Mouse (Mus musculus) T-helper 2 cell (primary cell): ENCODE measurements around the gene Slc6a20a.

Experiments used
- in situ Hi-C: fragments of 300-600 bp; cut with MboI, MseI; formaldehyde crosslinking; loops from one replicate; pipeline ENCODE4 v1.15.1; 2025; ENCODE audit warnings: high pct_unique_total_duplicates

The Slc6a20a gene

DNA sequence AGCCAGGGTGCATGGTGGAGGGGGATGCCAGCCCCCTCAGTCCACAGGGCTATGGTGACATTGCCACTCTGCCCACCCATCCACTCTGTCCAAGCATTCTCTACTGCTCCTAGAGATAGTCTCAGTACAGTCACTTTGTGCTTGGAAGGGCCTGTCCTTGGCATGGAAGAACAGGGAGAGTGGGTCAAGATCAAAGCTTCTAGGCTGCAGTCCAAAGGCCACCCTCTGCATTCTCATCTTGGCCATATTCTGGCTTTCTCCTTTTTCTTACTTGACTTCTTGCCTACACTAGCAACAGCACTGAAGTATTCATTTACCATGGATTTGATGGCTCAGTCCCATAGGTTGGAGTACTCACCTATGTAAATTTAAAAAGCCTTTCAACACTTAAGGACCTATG lies 40.5 kb downstream of the Slc6a20a start:
- in situ Hi-C loops, result loop anchor here (5.0 kb wide), 1 partner anchor 41 kb away; no protein-coding TSS in a partner anchor

DNA sequence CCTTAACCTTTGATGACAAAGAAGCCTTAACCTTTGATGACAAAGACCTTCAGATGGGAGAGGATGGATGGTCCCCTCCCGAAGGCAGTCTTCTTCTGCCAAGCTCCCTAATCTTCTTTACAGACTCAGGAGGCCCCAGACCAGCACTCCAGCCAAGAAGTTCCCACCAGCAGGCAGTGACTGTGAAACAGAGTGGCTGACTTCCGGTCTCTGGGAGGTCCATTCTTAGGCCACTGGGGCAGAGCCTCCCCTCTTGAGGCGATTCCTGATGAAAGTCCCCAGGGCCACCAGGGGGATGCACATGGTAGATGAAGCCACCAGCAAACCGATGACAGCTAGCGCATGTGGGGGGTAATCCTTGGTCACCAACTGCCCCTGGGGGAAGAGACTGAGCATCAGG lies 41.9 kb downstream of the Slc6a20a start:
- in situ Hi-C loops, result loop anchor here (5.0 kb wide), 1 partner anchor 39 kb away; no protein-coding TSS in a partner anchor

DNA sequence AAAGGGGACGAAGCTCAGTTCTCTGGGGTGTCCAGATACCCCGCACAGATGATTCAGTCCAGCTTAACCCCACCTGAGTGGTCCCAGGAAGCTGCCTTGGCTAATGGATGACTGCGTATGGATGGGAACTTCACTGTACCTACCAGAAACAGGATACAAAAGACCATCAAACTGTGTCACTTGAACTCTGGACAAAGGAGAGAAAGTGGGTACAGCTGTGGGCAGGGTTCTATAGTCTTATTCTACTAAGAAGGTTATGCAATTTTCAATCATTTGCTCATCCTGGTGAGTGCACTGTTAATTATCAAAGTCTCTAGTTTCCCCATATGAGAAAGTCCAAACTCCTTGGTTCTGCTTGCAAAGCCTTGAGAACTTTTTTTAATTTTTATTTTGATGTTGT lies 45.7 kb downstream of the Slc6a20a start:
- in situ Hi-C loops, result no loop called here

DNA sequence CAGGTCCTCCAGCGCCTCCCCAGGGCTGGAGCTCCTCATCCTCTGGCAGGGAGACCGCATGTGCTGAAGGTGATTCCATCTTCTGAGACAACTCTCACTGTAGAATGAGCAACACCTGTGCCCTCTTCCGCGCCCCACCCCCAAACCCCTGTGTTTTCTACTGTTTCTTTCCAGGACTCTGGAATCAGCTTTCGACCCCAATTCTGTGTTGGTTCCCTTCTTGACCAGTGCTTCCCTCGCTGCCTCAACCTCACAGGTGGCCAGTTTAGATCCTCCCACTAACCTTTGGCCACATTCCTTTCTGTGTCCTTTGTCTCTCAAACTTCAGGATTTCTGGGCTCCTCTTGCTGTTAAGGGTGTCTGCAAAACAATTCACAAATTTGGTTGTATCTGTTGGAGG lies 46.4 kb downstream of the Slc6a20a start, which contains the start of gene Slc6a20b:
Gene Slc6a20b, minus strand, starts transcription at position 285 of the 400 bp plus-strand sequence.
- in situ Hi-C loops, result no loop called here

DNA sequence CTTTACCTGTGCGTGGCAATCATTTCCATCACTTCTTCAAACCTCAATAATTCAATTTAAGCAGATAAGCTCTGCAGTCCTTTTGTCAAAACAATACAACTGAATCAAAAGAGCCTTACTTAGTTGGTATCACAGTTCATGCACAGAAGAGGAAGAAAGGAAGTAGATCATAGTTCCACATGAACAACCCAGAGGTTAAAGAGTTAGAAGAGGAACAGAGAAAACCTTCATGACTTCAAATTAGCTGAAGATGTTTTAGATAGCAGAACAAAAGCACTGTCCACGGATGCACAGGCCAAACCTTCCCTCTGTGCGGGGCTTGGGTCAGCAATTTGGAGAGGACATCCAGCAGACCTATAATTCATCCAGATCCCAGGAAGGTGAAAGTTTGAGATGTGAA lies 47.0 kb downstream of the Slc6a20a start:
- in situ Hi-C loops, result no loop called here

DNA sequence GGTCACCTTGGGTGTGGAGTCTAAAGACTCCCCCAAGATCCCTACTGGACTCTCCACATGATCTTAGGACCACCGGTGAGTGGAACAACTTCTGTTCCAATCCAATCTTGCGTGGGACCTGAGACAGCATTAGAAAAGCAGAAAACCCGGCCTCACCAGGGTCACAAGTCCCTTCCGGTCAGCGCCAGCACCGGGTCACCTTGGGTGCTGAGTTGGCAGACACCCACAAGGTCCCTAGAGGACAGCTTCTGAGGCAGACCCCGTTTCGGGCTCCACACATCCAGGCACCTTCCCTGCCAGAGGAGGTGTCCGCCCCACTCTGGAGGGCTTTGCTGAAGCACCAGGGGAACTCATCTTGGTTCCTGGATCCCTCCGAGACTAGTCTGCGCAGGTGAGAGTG lies 52.9 kb downstream of the Slc6a20a start:
- in situ Hi-C loops, result no loop called here

DNA sequence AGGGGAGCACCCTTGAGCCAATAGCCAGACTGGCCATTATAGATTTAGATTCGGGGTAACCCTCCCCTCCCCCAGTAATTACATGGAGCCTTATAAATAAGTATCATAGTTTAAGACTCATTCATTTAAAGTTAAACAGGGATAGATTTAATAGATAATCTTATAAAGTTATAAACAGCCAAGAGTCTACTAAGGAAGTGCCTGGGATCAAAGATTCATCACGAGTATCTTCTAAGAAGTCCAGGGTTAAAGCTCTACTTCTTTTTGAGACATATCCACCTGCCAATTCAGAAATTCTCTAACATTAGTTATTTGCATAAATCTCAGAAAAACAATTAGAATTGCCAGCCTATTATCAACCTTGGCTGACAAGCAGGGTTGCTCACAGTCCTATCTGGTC lies 53.9 kb downstream of the Slc6a20a start:
- in situ Hi-C loops, result no loop called here

DNA sequence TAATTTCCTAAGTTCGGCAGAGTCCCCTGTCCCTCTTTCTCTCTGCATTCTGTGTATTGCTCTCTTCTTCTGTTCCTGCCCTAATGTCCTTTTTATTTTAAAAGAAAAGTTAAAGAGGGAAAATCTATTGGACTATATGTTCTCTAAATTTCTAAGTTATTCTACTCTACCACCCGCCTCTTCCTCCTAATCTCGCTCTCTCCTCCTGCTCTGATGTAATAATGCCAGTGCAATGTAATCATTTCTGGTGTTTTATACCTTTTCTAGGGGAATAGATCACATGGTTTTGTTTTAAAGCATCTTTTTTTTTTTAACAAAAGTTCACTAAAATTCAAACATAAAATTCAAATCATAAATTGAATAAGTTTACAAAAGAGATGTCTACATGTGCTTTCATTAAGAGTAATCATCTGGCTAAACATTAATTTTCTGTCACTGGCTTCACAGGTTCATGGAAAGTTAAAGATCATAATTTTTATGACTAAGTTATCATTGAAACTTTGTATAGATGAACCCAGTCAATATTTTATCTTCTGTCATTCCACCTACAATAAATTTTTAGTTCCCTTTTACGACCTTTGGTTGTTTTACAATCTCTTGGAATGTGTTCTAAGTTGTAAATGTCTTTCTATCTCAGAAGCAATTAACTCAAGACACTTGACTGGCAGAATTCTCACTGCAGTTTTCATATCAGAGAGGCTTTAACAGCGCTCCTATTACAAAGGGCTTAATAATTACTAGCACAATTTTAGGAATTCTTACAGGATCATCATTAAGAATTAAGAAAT lies 58.2 kb downstream of the Slc6a20a start:
- in situ Hi-C loops, result no loop called here

DNA sequence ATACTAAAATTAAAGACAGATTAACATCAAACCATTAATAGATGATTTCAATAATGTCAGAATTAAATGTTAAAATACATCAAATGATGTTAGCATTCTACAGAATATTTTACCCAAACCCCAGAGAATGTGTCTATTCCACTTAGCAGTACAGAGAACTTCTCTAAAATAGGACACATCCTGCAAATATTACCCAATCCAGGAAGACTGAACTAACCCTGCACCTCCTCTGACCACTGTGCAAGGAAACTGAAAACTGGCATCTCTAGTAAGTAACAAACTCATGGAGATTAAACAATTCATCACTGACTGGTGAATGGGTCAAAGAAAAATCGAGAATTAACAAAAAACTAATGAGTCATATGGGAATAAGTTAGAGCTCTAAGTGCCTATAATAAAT lies 77.2 kb downstream of the Slc6a20a start:
- in situ Hi-C loops, result no loop called here

DNA sequence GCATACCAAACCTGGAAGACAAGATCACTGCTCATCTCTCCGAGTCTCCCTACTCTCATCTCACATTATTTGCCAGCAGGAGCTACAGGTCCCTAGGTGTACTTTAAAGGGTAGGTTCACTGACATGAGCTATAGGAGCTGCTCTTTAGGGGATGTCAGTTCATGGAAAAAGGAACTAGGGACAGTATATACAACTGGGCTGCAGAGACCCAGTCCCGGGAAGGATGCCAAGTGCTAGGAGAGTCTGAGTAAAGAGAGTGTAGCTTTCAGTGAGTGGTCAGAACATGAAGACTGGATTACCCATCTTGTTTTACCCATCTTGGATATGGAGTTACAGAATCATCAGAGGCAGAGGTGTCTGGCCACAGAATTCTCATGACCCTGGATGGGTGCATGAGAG lies 81.3 kb downstream of the Slc6a20a start:
- in situ Hi-C loops, result loop anchor here (5.0 kb wide), 1 partner anchor 40 kb away; no protein-coding TSS in a partner anchor

DNA sequence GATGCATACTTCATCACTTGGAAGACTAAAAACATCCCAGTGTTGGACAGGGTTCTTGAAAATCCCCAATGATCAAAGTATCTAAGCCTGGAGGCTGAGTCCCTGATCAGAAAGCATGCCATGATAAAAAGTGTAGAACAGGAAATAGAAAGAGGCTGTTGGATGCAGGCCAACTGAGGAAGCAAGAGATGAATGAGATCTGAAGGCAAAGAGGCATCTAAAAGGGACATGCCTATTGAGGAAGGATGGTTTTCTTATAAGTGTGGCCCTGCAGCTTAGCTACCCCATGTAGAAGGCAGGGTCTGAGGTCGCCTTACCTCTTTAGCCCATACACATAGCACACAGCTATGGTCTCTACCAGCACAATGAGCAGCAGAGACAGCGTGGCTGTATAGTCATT lies 81.8 kb downstream of the Slc6a20a start:
- in situ Hi-C loops, result loop anchor here (5.0 kb wide), 1 partner anchor 40 kb away; no protein-coding TSS in a partner anchor

DNA sequence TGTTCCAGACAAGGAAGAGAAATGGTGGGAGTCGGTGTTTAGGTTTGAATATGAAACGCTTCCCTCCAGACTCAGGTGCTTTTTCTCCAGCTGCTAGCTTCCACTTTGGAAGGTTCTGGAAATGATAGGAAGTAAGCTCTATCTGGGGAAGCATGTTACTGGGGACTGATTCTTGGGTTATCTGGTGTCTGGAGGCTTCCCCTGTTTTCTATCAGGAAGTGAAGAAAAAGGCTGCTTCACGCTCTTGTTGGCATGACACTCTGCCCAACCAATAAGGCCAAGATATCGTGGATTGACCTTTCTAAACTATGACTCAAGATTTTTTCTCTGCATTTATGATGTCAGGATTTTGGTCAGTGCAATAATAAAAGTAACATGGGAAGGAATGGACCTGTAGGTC lies 83.5 kb downstream of the Slc6a20a start:
- in situ Hi-C loops, result loop anchor here (5.0 kb wide), 1 partner anchor 42 kb away; no protein-coding TSS in a partner anchor

DNA sequence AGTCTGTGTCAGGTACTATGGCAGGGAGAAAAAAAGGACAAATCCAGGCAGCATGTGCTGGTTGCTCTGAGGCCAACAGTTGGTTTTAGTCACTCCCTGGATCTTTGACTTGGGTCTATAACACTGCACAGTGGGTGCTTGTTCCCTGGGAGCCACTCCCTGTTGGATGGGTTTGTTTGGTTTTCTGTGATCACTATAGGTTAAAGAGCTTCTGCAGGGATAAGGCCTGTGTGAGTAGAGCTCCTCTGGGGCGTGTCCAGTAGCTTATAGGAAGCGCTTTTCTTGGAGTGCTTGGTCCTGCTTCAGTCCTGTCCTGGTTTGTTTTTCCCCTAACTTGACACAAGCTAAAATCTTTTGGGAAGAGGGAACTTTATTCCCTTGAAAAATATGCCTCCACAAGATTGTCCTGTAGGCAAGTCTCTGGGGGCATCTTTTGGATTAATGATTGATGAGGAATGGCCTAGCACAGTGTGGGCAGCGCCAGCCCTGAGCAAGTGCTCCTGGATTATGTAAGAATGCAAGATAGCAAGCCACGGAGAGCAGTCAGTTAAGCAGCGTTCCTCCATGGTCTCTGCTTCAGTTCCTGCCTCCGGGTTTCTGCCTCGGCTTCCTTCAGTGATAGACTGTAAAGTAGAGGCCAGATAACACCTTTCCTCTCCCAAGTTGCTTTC lies 89.3 kb downstream of the Slc6a20a start:
- in situ Hi-C loops, result no loop called here
